Mouse (Mus musculus) liver, postnatal 0 days (tissue): ENCODE data around the gene Zbtb6.

Source experiments
- CTCF ChIP-seq: sonication (generic); IDR thresholded peaks from 2 replicates; pipeline ENCODE4 v1.5.1; 2016; ENCODE audit warnings: antibody characterized with exemption, low read depth
- EP300 ChIP-seq: IDR thresholded peaks from 2 replicates; pipeline ENCODE4 v1.6.1; 2016; ENCODE audit warnings: antibody characterized with exemption, low read depth, mild to moderate bottlenecking

DNA sequence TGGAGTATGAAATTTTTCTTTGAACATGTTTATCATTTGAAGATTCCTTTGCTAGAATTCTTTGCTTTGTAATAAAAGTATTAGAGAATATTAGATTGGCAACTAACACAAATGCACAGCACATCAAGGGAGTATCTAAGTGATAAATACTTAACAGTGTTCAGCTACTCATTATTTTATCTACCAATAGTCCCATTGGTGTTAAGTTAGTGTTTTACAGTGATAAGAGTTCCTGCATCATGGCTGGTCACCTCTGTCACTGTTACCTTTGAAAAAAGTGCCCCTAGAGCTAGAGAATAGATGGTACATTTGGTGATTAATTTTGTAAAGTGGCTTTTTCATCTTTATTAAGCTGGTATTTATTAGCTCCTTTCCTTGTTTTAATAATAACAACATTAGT lies 43.4 kb upstream of the Zbtb6 start:
- TF ChIP-seq CTCF (no peak), EP300 (no peak)
